Mouse (Mus musculus) lung, embryonic 14.5 days (tissue): ENCODE results near the gene Rnf8. TPM values are rescaled to one million over a fixed set of nuclear protein-coding genes. Genes with fewer than 3 reads are reported as not detected.
A peak's percentile ranks its signal among the peaks of the same experiment; 100 is the strongest.

Experiments used
- ATAC-seq: fragments of 200-750 bp; cut with Nextera tagmentation; 2 replicates; pipeline ENCODE4 v1.8.0; 2017; ENCODE audit warnings: mild to moderate bottlenecking, moderate TSS enrichment, moderate library complexity; ENCODE audit not compliant: insufficient read depth
- DNase-seq: peaks from one replicate; pipeline ENCODE4 v3.0.0-alpha.2; 2015
- H3K27ac ChIP-seq: fragments of 300-500 bp; sonication (generic); 2 replicates; pipeline ENCODE4 v1.5.1; 2014; ENCODE audit warnings: low read depth, mild to moderate bottlenecking, moderate library complexity
- H3K27me3 ChIP-seq: fragments of 300-500 bp; sonication (generic); 2 replicates; pipeline ENCODE4 v1.6.1; 2014; ENCODE audit warnings: low read length, control low read depth; ENCODE audit not compliant: insufficient read depth
- H3K36me3 ChIP-seq: fragments of 300-500 bp; sonication (generic); 2 replicates; pipeline ENCODE4 v1.6.1; 2014; ENCODE audit warnings: control low read depth; ENCODE audit not compliant: insufficient read depth
- H3K4me1 ChIP-seq: fragments of 300-500 bp; sonication (generic); 2 replicates; pipeline ENCODE4 v1.6.1; 2014; ENCODE audit warnings: antibody characterized with exemption, control low read depth; ENCODE audit not compliant: insufficient read depth
- H3K4me2 ChIP-seq: fragments of 300-500 bp; sonication (generic); 2 replicates; pipeline ENCODE4 v1.6.1; 2014; ENCODE audit warnings: mild to moderate bottlenecking
- H3K4me3 ChIP-seq: fragments of 300-500 bp; sonication (generic); 2 replicates; pipeline ENCODE4 v1.5.1; 2014; ENCODE audit warnings: low read depth, low read length
- H3K9ac ChIP-seq: fragments of 300-500 bp; sonication (generic); 2 replicates; pipeline ENCODE4 v1.6.1; 2014
- H3K9me3 ChIP-seq: fragments of 300-500 bp; sonication (generic); 2 replicates; pipeline ENCODE4 v1.6.1; 2016; ENCODE audit warnings: low read depth, low read length, control low read depth
- CTCF ChIP-seq: IDR thresholded peaks from 2 replicates; pipeline ENCODE4 v1.5.1; 2016; ENCODE audit warnings: antibody characterized with exemption, low read depth
- whole genome bisulfite sequencing: fragments of 180-500 bp; shearing (Covaris S2); extraction: QIAGEN DNeasy Blood & Tissue Kit; methylation state at CpG from one replicate; pipeline ENCODE4 v1.1.7; 2014; 5-methylcytosine and 5-hydroxymethylcytosine counted together
- polyA plus RNA-seq: library from polyadenylated mRNA; unstranded; fragments of >200 nt; fragmentation: Nextera tagmentation; extraction: Ambion mirVana; gene quantifications from 2 replicates; pipeline ENCODE4 v1.2.1, GENCODE M21; 2014

The Rnf8 gene
- polyA plus RNA-seq, 1 experiment from 2014 or later = 72.1 TPM

DNA sequence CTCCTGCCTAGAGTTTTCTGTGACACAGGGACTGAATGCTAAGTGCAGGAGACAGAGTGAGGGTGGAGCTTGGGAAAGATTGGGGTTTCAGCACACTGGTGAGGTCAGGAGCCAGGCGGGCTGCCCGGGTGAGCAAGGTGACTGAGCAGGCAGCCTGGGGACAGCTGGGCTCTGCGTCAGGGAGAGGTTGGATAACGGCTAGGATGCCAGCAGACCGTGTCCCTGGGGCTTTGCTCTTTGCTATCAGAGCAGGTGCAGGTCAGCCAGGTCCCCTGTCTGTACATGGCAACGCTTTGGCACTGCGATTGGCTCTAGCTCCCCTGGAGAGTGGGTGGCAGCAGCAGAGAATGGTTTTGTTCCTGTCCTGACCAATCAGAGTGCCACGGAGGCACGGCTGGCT, 12.7 kb downstream of the Rnf8 start:
- H3K36me3 ChIP-seq = peaks cover 96% of the 10 kb centered on the region
- WGBS = 91% methylated on average over 9 of the region's 9 CpGs
- no peak overlapping the region for H3K27ac ChIP-seq

DNA sequence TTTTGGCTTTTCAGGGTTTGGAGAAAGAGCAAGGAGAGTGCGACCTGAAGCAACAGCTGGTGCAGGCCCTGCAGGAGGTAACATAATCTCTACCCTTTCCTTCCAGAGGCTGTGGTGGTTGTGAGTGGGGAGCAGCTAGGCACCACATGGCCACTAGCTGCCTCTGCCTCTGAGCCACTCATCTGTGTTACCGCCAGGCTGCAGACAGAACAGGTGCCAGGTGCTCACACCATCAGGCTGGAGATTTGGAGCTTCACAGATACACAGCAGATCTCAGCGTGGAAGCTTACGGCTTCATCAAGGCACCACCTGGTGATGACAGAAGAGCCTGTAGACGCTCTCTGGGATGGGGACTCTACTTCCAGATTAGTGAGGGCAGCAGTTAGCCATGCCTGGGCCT, 14.4 kb downstream of the Rnf8 start:
- TF ChIP-seq CTCF = no peak
- Histone ChIP-seq H3K27me3 (no peaks in the 10 kb centered on the region), H3K9me3 (no peaks in the 10 kb centered on the region), H3K4me1 (no peaks in the 10 kb centered on the region), H3K9ac (no peak overlapping the region), H3K36me3 (peaks cover 89% of the 10 kb centered on the region), H3K27ac (no peak overlapping the region), H3K4me3 (no peak overlapping the region), H3K4me2 (no peak overlapping the region)
- 90% methylated on average over 5 of the region's 5 CpGs for WGBS
- DNase-seq (no peak), ATAC-seq (no peak)

More for the DNA sequence above, 12.7 kb downstream of the Rnf8 start:
- no peak for TF ChIP-seq CTCF
- DNase-seq = no peak
- Histone ChIP-seq H3K27me3 (no peaks in the 10 kb centered on the region), H3K4me1 (no peaks in the 10 kb centered on the region), H3K9me3 (no peaks in the 10 kb centered on the region), H3K4me3 (no peak overlapping the region), H3K9ac (no peak overlapping the region), H3K4me2 (no peak overlapping the region)
- ATAC-seq = no peak

DNA sequence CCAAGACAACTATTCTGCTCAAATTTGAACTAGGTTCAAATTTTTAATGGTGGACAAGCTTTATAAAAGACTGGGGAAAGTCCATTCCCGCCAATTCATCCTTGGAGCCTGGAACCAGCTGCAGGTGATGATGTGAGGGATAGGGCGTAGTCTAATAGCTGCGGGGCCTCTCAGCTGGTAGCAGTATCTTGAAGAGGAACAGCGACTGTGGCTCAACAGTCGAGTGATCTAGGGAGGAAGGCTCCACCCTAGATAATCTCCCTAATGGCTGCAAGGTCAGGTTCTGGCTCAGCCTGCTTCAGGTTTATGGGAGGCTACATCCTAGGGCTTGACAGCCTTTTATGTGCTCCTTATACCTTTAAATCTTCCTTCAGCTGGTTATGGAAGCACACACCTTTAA, 15.0 kb downstream of the Rnf8 start:
- no peak for TF ChIP-seq CTCF
- Histone ChIP-seq H3K9ac (no peak overlapping the region), H3K4me3 (no peak overlapping the region), H3K36me3 (peaks cover 89% of the 10 kb centered on the region), H3K4me2 (no peak overlapping the region), H3K27ac (no peak overlapping the region), H3K9me3 (no peaks in the 10 kb centered on the region), H3K4me1 (no peaks in the 10 kb centered on the region), H3K27me3 (no peaks in the 10 kb centered on the region)
- DNase-seq = no peak
- no peak for ATAC-seq
- WGBS = 84% methylated on average over 5 of the region's 5 CpGs

DNA sequence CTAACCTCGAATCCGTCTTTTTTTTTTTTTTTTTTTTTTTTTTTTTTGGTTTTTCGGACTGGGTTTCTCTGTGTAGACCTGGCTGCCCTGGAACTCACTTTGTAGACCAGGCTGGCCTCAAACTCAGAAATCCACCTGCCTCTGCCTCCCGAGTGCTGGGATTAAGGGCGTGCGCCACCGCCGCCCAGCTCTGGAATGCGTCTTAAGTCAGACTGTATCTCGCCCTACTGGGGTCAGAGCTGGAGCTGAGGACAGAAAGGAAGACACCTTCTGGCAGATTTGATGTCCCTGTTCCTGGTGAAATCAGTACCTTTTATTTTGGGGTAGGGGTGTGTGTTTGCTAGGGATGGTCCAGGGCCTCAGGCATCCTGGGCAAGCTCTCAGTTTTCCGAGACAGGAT, 17.7 kb downstream of the Rnf8 start:
- WGBS = 88% methylated on average over 11 of the region's 11 CpGs
- no peak for DNase-seq
- ATAC-seq = no peak
- peaks cover 90% of the 10 kb centered on the region for H3K36me3 ChIP-seq
- TF ChIP-seq CTCF = no peak
- no peaks in the 10 kb centered on the region for H3K27me3 ChIP-seq
- no peak overlapping the region for H3K4me3 ChIP-seq
- no peaks in the 10 kb centered on the region for H3K9me3 ChIP-seq
- no peaks in the 10 kb centered on the region for H3K4me1 ChIP-seq
- H3K4me2 ChIP-seq = no peak overlapping the region
- H3K9ac ChIP-seq = no peak overlapping the region
- H3K27ac ChIP-seq = no peak overlapping the region

DNA sequence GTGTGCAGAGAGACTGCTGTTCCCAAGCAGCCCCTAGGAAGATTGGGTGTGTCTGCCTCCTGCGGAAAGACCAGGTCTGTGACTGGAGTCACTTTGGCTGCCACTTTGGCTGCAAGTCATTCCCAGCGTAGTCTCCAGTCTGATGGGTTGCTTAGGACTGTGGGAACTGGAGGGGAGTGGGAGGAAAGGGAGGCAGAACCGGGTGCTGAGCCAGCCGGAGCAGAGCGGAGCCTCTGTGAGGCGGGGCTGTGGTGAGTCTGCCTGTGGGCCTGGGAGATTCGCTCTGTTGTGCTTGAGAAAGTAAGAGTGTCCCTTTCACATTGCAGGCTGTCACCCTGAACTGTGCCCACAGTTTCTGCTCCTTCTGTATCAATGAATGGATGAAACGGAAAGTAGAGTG, 20.9 kb downstream of the Rnf8 start:
- TF ChIP-seq CTCF = no peak
- Histone ChIP-seq H3K4me1 (no peaks in the 10 kb centered on the region), H3K9ac (no peak overlapping the region), H3K27me3 (no peaks in the 10 kb centered on the region), H3K4me3 (no peak overlapping the region), H3K36me3 (peaks cover 89% of the 10 kb centered on the region), H3K27ac (no peak overlapping the region), H3K9me3 (no peaks in the 10 kb centered on the region), H3K4me2 (no peak overlapping the region)
- DNase-seq = no peak
- WGBS = 87% methylated on average over 8 of the region's 8 CpGs
- ATAC-seq = no peak

DNA sequence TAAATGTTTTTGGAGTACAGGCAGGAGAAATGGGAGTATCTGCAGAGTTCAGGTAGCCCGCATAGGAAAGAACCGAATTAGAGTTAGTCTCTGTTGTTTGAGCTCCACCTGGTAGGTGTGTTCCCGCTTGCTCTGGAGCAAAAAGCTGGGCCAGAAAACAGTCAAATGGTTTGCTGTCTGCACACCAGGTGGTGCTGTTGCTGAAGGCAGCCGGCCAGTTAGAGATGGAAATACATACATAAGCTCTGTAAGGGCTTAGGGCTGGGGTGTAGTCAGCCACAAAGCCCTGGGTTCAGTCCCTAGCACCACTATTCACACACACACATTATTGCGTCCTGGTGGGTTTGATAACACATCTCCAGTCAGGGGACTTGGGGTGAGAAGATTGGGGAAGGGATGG, 21.5 kb downstream of the Rnf8 start:
- H3K4me3 ChIP-seq = no peak overlapping the region
- no peak overlapping the region for H3K27ac ChIP-seq
- H3K36me3 ChIP-seq = peaks cover 89% of the 10 kb centered on the region
- DNase-seq (peak; percentile 50), ATAC-seq (no peak)
- TF ChIP-seq CTCF = peak; percentile 61
- H3K9ac ChIP-seq = no peak overlapping the region
- no peaks in the 10 kb centered on the region for H3K27me3 ChIP-seq
- H3K4me1 ChIP-seq = no peaks in the 10 kb centered on the region
- WGBS = 74% methylated on average over 5 of the region's 5 CpGs
- no peaks in the 10 kb centered on the region for H3K9me3 ChIP-seq
- H3K4me2 ChIP-seq = no peak overlapping the region

DNA sequence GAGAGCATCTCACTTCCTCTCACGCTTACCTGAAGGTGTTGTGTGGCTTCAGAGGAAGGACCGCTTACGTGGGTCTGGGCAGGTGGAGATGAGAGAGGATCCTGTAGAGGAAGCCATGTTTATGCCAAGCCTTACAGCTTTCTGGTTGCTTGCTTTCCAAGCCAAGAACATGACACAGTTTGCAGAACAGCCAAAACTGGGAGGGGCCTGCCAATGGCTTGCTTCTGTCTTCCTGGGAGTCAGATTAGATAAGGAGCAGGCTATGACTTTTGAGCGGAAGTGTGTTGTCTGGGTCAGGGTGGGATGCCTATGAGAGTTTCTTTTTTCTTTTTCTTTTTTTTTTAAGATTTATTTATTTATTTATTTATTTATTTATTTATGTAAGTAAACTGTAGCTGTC, 22.8 kb downstream of the Rnf8 start:
- H3K9ac ChIP-seq = no peak overlapping the region
- no peak for ATAC-seq
- H3K36me3 ChIP-seq = peaks cover 89% of the 10 kb centered on the region

DNA sequence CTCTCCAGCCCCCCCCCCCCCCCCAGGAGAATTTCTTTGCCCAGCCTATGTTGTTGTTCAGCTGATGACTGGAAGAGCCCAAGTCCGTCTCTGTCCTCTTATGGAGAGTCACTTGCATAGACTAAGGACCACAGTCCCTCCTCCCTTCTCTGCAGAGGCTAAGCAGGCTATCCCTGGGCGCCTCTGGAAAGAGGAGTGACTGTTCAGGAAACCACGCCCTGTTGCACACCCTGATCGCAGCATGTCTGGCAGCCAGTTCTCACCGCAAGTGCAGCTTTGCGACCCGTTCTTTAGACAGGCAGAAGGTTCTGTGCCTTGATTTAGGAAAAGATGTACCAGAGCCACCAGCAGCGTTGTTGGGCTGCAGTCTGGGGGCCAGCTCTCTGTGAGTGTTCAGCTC, 23.3 kb downstream of the Rnf8 start:
- H3K9ac ChIP-seq = no peak overlapping the region
- H3K4me3 ChIP-seq = no peak overlapping the region
- H3K4me1 ChIP-seq = no peaks in the 10 kb centered on the region
- no peak for TF ChIP-seq CTCF
- no peak for ATAC-seq
- no peak overlapping the region for H3K27ac ChIP-seq
- DNase-seq = no peak
- no peaks in the 10 kb centered on the region for H3K9me3 ChIP-seq
- no peak overlapping the region for H3K4me2 ChIP-seq
- peaks cover 87% of the 10 kb centered on the region for H3K36me3 ChIP-seq
- no peaks in the 10 kb centered on the region for H3K27me3 ChIP-seq
- 80% methylated on average over 8 of the region's 8 CpGs for WGBS

More for the DNA sequence above, 22.8 kb downstream of the Rnf8 start:
- 88% methylated on average over 4 of the region's 4 CpGs for WGBS
- Histone ChIP-seq H3K4me3 (no peak overlapping the region), H3K27ac (no peak overlapping the region), H3K9me3 (no peaks in the 10 kb centered on the region), H3K4me1 (no peaks in the 10 kb centered on the region), H3K4me2 (no peak overlapping the region), H3K27me3 (no peaks in the 10 kb centered on the region)
- no peak for DNase-seq
- TF ChIP-seq CTCF = no peak
